Mouse (Mus musculus): ENCODE data around the gene Rcor3.

Gene Rcor3

GRCm38 (mm10) chr1:192066956-192067355 is 70.9 kb downstream of the Rcor3 start:
- no peak for DNase-seq

GRCm38 (mm10) chr1:192063209-192063946 is 74.5 kb downstream of the Rcor3 start:
- DNase-seq = no peak

GRCm38 (mm10) chr1:192062682-192063081 is 75.2 kb downstream of the Rcor3 start:
- no peak for DNase-seq

GRCm38 (mm10) chr1:192061666-192062306 is 76.1 kb downstream of the Rcor3 start:
- DNase-seq = no peak

- no peak for DNase-seq
These were observed 79.0 kb downstream of the Rcor3 start for GRCm38 (mm10) chr1:192058911-192059310.

GRCm38 (mm10) chr1:192053726-192054125 is 84.1 kb downstream of the Rcor3 start:
- no peak for DNase-seq

- DNase-seq = no peak
These were observed 84.9 kb downstream of the Rcor3 start for GRCm38 (mm10) chr1:192052986-192053385.

- no peak for DNase-seq
These were observed 85.4 kb downstream of the Rcor3 start for GRCm38 (mm10) chr1:192052461-192052860.
